Mouse (Mus musculus) midbrain, embryonic 15.5 days (tissue): ENCODE measurements around the gene Slc8a3. TPM values are rescaled to one million over a fixed set of nuclear protein-coding genes. Genes with fewer than 3 reads are reported as not detected.

Experiments
- ATAC-seq: fragments of 200-750 bp; cut with Nextera tagmentation; replicated peaks from 2 replicates; pipeline ENCODE4 v1.8.0; 2017; ENCODE audit warnings: moderate TSS enrichment
- H3K27ac ChIP-seq: fragments of 300-500 bp; sonication (generic); 2 replicates; pipeline ENCODE4 v1.5.1; 2015; ENCODE audit warnings: mild to moderate bottlenecking, inconsistent platforms
- H3K27me3 ChIP-seq: fragments of 300-500 bp; sonication (generic); replicated peaks from 2 replicates; pipeline ENCODE4 v1.6.1; 2015; ENCODE audit warnings: inconsistent platforms
- H3K36me3 ChIP-seq: fragments of 300-500 bp; sonication (generic); replicated peaks from 2 replicates; pipeline ENCODE4 v1.6.1; 2015; ENCODE audit warnings: inconsistent platforms
- H3K4me1 ChIP-seq: fragments of 300-500 bp; sonication (generic); 2 replicates; pipeline ENCODE4 v1.6.1; 2015; ENCODE audit warnings: inconsistent platforms
- H3K4me2 ChIP-seq: fragments of 300-500 bp; sonication (generic); 2 replicates; pipeline ENCODE4 v1.6.1; 2015; ENCODE audit warnings: inconsistent platforms, mild to moderate bottlenecking, moderate library complexity
- H3K4me3 ChIP-seq: fragments of 300-500 bp; sonication (generic); 2 replicates; pipeline ENCODE4 v1.5.1; 2015; ENCODE audit warnings: mild to moderate bottlenecking, inconsistent platforms
- H3K9ac ChIP-seq: fragments of 300-500 bp; sonication (generic); 2 replicates; pipeline ENCODE4 v1.6.1; 2015; ENCODE audit warnings: mild to moderate bottlenecking, inconsistent platforms
- H3K9me3 ChIP-seq: fragments of 300-500 bp; sonication (generic); 2 replicates; pipeline ENCODE4 v1.6.1; 2016; ENCODE audit warnings: inconsistent platforms
- WGBS: fragments of 180-500 bp; shearing (Covaris S2); methylation state at CpG from one replicate; pipeline ENCODE4 v1.1.7; 2015; ENCODE audit warnings: mixed read lengths; 5-methylcytosine and 5-hydroxymethylcytosine counted together
- polyA plus RNA-seq: library from polyadenylated mRNA; unstranded; fragments of >200 nt; fragmentation: Nextera tagmentation; extraction: Ambion mirVana; gene quantifications from 2 replicates; pipeline ENCODE4 v1.2.1, GENCODE M21; 2015

Gene Slc8a3
- polyA plus RNA-seq, 1 experiment from 2014 or later = 9.5 TPM

DNA sequence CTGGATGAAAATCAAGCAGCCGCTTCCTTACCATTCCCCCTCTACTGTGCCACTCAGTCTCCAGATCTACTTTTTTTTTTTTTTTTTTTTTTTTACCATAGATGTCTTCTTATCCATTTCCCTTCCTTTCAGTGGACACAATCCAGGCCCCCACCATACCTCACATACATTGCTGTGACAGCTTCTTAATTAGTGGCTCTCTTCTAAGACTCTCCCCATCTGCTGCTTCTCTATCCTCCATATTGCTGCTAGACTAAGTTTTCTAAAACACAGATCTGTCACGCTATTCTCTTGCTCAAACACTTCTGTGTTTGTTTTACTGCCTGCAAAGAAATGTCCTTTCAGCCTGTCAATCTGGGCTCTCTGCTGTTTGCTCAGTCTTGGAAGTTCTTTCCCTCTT lies 54.9 kb downstream of the Slc8a3 start:
- ATAC-seq = no peak
- no peak overlapping the region for H3K27ac ChIP-seq
- H3K9ac ChIP-seq = no peak overlapping the region
- no peaks in the 10 kb centered on the region for H3K27me3 ChIP-seq
- H3K9me3 ChIP-seq = no peaks in the 10 kb centered on the region
- no peaks in the 10 kb centered on the region for H3K36me3 ChIP-seq
- 46% methylated on average over 2 of the region's 2 CpGs for WGBS
- no peak overlapping the region for H3K4me2 ChIP-seq
- H3K4me3 ChIP-seq = no peak overlapping the region
- peaks cover 10% of the 10 kb centered on the region for H3K4me1 ChIP-seq

DNA sequence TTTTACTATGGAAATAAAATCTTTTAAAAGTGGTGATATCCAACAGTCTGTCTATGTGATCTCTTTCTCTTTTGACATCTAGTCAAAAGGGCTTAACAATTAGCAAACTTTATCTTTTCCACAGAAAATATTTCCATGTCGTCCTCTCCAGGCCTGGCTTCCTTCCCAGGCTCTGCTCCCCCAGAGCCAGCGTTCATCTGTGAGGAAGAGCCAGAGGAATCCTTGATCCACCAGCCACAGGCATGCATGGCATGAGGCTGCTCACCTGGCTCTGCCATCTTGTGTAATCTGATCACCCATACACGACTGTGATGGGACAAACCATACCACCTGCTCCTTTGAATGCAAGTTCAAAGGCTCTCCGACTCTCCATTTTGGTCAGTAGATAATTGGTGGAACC lies 58.4 kb downstream of the Slc8a3 start:
- no peak overlapping the region for H3K27ac ChIP-seq
- no peak overlapping the region for H3K4me3 ChIP-seq
- H3K4me2 ChIP-seq = no peak overlapping the region
- H3K36me3 ChIP-seq = no peaks in the 10 kb centered on the region
- H3K4me1 ChIP-seq = peaks cover 16% of the 10 kb centered on the region
- H3K27me3 ChIP-seq = no peaks in the 10 kb centered on the region
- H3K9me3 ChIP-seq = no peaks in the 10 kb centered on the region
- H3K9ac ChIP-seq = no peak overlapping the region
- ATAC-seq = no peak
- 73% methylated on average over 4 of the region's 4 CpGs for WGBS

DNA sequence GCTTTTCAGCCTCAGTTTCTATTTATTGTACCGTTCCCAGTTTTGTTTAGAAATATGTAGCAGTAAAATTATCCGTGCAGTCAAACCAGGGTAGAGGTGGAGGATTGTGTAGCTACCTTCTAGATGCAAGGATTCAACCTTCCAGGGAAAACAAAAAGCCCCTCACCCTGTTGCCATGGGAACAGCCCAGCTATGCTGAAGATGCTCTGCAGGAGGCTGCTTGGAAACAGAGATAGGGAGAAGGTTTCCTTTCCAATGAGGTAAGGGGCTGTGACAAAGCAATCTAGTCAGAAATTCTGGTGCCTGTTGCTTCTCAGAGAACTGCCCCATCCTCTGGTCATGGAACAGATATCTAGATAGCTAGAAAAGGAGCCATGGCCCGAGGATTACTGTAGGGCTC lies 59.6 kb downstream of the Slc8a3 start:
- H3K9me3 ChIP-seq = no peaks in the 10 kb centered on the region
- no peak overlapping the region for H3K4me3 ChIP-seq
- no peak overlapping the region for H3K4me2 ChIP-seq
- 12% methylated on average over 3 of the region's 3 CpGs for WGBS
- no peaks in the 10 kb centered on the region for H3K36me3 ChIP-seq
- H3K27ac ChIP-seq = peak overlapping the region; percentile 54
- no peak overlapping the region for H3K9ac ChIP-seq
- peak; percentile 88 for ATAC-seq
- H3K4me1 ChIP-seq = peaks cover 16% of the 10 kb centered on the region
- H3K27me3 ChIP-seq = no peaks in the 10 kb centered on the region

DNA sequence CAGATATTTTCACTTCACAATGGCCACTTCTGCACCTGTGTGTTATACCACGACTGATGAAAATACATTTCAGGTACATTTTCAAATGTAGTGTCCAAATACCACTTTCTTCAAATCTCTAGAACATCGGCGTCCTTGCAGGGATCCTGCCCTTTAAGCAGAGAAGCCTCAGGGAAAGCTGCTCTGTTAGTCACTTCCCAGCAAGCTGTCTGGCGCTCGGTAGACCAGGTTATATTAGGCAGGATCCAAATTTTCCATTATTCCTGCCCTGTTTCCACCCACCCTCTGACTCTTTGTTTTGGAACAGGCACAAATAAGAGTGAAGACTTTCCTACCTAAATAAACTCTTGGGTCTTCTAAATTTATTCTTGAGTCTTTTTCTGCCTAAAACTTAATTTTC lies 63.7 kb downstream of the Slc8a3 start:
- no peaks in the 10 kb centered on the region for H3K27me3 ChIP-seq
- 83% methylated on average over 5 of the region's 5 CpGs for whole genome bisulfite sequencing
- H3K4me1 ChIP-seq = peaks cover 16% of the 10 kb centered on the region
- H3K9ac ChIP-seq = no peak overlapping the region
- H3K4me3 ChIP-seq = no peak overlapping the region
- H3K27ac ChIP-seq = no peak overlapping the region
- H3K36me3 ChIP-seq = no peaks in the 10 kb centered on the region
- ATAC-seq = no peak
- H3K4me2 ChIP-seq = no peak overlapping the region
- no peaks in the 10 kb centered on the region for H3K9me3 ChIP-seq

DNA sequence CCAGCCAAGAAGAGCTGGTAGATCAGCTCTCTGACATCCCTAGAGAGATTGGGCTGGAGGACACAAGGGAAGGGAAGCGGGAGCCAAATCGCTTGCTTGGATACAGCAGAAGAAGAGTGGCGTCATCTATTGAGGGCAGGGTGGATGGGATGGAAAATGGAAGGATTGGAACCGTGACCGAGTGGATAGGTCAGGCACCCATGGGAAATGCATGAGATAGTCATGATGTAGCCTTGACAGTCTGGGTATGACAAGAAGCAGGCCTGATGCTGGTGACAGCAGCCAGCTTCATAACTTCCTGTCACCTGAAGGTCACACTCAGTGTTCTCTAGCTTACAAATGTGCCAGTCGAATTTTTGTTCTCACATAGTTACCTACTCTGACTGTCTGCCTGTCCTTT lies 70.2 kb downstream of the Slc8a3 start:
- H3K27ac ChIP-seq = no peak overlapping the region
- no peaks in the 10 kb centered on the region for H3K9me3 ChIP-seq
- no peak for ATAC-seq
- H3K4me1 ChIP-seq = no peaks in the 10 kb centered on the region
- no peak overlapping the region for H3K4me2 ChIP-seq
- no peaks in the 10 kb centered on the region for H3K36me3 ChIP-seq
- H3K9ac ChIP-seq = no peak overlapping the region
- WGBS = 95% methylated on average over 6 of the region's 6 CpGs
- no peak overlapping the region for H3K4me3 ChIP-seq
- H3K27me3 ChIP-seq = no peaks in the 10 kb centered on the region

DNA sequence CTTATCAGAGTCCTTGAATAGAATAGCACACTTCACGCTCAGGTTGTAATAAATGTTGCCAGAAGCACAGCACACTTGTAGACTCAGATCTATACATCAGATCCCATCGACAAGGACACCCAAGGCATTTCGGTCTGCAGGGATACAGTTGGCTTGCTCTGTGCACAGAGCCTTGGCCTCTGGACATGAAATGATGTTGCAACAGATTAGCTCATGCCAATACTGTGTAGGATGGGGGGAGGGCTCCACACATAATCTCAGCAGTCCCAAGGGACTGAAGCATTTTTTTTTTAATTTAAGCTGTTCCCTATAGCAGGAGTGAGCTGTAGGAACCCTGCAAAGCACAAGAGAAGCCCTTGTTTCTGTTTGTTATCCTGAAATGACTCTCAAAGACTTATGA lies 74.8 kb downstream of the Slc8a3 start:
- no peak overlapping the region for H3K4me2 ChIP-seq
- H3K27me3 ChIP-seq = no peaks in the 10 kb centered on the region
- no peaks in the 10 kb centered on the region for H3K36me3 ChIP-seq
- WGBS = 93% methylated on average over 3 of the region's 3 CpGs
- ATAC-seq = no peak
- no peaks in the 10 kb centered on the region for H3K9me3 ChIP-seq
- H3K4me1 ChIP-seq = no peaks in the 10 kb centered on the region
- no peak overlapping the region for H3K27ac ChIP-seq
- H3K4me3 ChIP-seq = no peak overlapping the region
- H3K9ac ChIP-seq = no peak overlapping the region

DNA sequence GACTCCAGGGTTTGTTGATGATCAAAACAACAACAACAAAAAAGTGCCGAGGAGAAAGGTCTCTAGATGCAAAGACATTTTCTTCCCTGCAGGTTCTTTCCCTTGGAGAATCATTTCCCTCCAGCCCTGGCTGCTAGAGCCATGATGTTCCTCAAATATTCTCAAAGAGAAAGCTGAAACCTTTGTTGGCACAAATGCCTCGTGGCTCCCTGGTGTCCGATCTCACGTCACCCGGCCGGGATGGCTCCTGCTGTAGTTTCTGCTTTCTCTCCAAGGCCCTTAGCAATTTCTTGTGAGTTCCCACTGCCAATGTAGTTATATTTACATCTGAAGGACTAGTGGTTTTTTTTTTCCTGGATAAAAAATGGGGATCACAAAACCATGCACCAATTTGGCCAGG lies 87.6 kb downstream of the Slc8a3 start:
- no peaks in the 10 kb centered on the region for H3K36me3 ChIP-seq
- no peak overlapping the region for H3K27ac ChIP-seq
- no peaks in the 10 kb centered on the region for H3K4me1 ChIP-seq
- no peak overlapping the region for H3K4me2 ChIP-seq
- no peak for ATAC-seq
- no peaks in the 10 kb centered on the region for H3K27me3 ChIP-seq
- 73% methylated on average over 6 of the region's 6 CpGs for WGBS
- no peaks in the 10 kb centered on the region for H3K9me3 ChIP-seq
- H3K9ac ChIP-seq = no peak overlapping the region
- H3K4me3 ChIP-seq = no peak overlapping the region

DNA sequence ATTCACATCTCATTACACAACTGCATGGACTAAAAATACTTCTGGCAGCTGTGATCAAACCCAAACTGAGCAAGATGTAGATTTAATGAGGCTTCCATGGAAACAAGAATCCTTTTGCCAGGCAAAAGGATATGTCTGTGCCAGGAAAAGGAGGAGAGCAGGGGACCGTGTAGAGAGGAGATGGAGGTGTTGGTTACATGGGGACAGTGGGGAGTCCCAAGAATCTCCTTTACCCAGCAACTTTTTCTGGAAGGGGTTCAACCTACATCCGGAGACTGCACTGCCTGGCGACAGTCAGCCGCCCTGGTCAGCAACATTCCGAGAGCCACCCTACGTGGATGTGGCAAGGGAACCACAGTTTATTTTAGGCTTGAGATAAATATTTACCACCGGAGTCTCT lies 88.0 kb downstream of the Slc8a3 start:
- Histone ChIP-seq H3K27ac (no peak overlapping the region), H3K4me3 (no peak overlapping the region), H3K27me3 (no peaks in the 10 kb centered on the region), H3K4me1 (no peaks in the 10 kb centered on the region), H3K9me3 (no peaks in the 10 kb centered on the region), H3K9ac (no peak overlapping the region), H3K4me2 (no peak overlapping the region), H3K36me3 (no peaks in the 10 kb centered on the region)
- no peak for ATAC-seq
- WGBS = 87% methylated on average over 7 of the region's 7 CpGs

DNA sequence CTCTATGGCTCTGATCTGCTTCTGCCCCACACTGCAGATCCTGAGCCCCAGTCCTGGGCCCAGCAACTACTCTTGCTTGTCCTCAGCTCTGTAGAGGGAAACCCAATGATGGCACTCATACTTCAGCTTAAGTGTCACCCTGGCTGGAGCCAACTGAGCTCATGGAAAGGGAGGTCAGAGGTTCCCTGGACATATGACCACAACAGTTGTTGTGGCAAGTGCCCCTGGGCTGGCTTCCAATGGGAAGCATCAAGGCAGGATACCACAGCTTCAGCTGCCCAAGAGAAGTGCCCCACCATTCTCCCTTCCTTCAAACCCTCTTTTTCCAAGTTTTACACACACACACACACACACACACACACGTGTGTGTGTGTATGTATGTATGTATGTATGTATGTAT lies 88.5 kb downstream of the Slc8a3 start:
- Histone ChIP-seq H3K36me3 (no peaks in the 10 kb centered on the region), H3K27me3 (no peaks in the 10 kb centered on the region), H3K27ac (no peak overlapping the region), H3K9me3 (no peaks in the 10 kb centered on the region), H3K4me2 (no peak overlapping the region), H3K4me3 (no peak overlapping the region), H3K4me1 (no peaks in the 10 kb centered on the region), H3K9ac (no peak overlapping the region)
- WGBS = 50% methylated on average over 1 of the region's 1 CpGs
- ATAC-seq = no peak

DNA sequence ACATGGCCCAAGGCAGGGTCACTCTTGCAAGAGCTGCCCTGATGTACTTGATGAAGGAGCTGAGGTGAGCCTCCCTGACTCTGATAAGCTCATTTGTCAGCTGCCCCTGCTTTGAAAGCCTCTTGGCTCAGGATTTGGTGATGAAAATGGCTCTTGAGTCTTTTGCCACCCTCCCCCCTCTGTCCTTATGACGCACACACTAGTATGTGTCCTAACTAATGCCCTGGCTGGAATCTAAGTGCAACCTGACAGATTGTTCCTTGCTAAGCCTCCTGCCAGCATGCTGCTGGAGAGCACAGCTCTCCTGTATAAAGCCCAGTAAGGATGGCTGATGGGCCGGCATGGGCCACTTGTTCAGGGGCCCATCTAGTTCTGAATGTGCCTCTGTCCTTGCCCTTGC lies 91.3 kb downstream of the Slc8a3 start:
- Histone ChIP-seq H3K9me3 (no peaks in the 10 kb centered on the region), H3K27me3 (no peaks in the 10 kb centered on the region), H3K36me3 (no peaks in the 10 kb centered on the region), H3K4me2 (no peak overlapping the region), H3K27ac (no peak overlapping the region), H3K9ac (no peak overlapping the region), H3K4me1 (no peaks in the 10 kb centered on the region), H3K4me3 (no peak overlapping the region)
- no peak for ATAC-seq
- WGBS = 76% methylated on average over 2 of the region's 2 CpGs

DNA sequence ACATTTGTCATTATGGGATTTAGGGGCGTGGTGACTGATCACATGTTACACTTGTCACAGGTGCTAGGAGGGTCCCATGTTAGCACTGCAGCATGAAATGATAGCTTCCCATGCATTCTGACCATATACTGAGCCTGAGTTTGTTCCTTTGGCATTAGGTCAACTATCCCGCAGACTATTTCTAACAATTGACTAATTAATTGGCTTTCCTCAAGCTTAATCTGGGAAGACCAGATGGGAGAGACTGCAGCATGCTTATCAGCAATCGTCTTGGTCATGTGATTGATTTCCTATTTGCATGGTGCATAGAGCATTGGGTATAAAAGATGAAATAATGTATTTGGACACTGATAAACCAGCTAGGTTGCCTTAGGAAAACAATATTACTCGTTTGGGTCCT lies 91.9 kb downstream of the Slc8a3 start:
- H3K4me3 ChIP-seq = no peak overlapping the region
- H3K36me3 ChIP-seq = no peaks in the 10 kb centered on the region
- WGBS = 79% methylated on average over 4 of the region's 4 CpGs
- no peaks in the 10 kb centered on the region for H3K4me1 ChIP-seq
- no peaks in the 10 kb centered on the region for H3K27me3 ChIP-seq
- H3K27ac ChIP-seq = no peak overlapping the region
- no peak for ATAC-seq
- H3K9ac ChIP-seq = no peak overlapping the region
- H3K9me3 ChIP-seq = no peaks in the 10 kb centered on the region
- no peak overlapping the region for H3K4me2 ChIP-seq

DNA sequence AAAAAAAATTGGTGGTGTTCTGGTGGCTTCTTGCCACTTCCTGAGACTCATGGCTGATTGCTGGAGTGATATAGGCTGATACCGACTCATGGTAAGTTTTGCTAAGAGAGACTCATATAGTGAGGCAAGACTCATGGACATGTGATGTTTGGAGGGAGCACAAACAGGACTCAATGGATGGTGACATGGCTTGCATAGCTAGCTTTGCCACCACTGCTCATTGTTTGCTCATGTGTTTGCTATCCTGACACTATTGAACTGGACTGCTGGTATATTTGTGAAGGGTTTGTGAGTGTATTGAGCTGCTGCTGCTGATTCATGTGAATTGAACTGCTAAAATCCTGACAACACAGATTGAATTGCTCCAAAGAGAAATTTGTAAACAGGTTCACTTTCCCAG lies 95.8 kb downstream of the Slc8a3 start:
- Histone ChIP-seq H3K27me3 (no peaks in the 10 kb centered on the region), H3K9ac (no peak overlapping the region), H3K27ac (no peak overlapping the region), H3K36me3 (no peaks in the 10 kb centered on the region), H3K4me1 (no peaks in the 10 kb centered on the region), H3K4me2 (no peak overlapping the region), H3K9me3 (no peaks in the 10 kb centered on the region), H3K4me3 (no peak overlapping the region)
- ATAC-seq = no peak
- 92% methylated on average over 1 of the region's 1 CpGs for WGBS

DNA sequence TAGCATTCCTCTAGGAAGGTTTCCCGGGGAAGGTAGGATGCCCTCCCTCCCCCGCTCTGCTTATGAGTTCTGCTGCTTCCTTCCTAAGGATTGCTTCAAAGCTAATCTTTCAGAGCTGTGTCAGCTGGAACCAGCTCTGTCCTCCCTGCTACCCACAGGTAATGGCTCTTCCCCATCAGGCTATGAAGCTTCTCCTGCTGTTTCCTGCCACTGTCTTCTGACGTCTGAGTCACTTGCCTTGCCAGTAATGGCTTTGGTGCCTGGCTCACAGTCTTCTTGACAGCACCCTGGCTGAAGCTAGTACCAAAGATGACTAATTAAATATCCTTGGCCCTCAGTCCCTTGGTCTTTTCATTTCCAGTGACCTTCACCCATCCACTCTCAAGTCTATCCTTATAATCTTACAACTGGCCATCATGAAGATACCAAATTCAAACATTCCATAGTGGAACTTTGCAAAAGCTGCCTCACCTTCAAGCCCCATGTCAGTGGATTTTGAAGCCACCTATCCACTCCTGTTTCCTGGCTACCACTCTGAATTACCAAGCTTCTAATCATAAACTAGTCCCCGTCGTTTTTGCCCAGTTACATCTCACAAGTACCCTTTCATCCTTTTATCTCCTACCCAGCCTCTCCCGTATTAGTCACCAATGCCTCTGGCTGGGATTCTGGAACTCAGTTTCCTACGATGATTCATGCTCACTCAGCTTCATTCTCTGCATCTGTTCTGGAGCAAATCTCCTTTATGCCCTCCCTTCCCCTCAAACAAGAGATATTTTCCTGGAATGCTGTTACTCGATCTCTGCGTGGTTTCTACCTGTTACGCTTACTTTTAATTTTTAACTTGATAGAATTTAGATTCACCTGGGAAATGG lies 97.3 kb downstream of the Slc8a3 start:
- H3K4me3 ChIP-seq = no peak overlapping the region
- no peaks in the 10 kb centered on the region for H3K27me3 ChIP-seq
- H3K27ac ChIP-seq = no peak overlapping the region
- H3K4me1 ChIP-seq = no peaks in the 10 kb centered on the region
- no peak overlapping the region for H3K9ac ChIP-seq
- H3K4me2 ChIP-seq = no peak overlapping the region
- WGBS = 87% methylated on average over 10 of the region's 10 CpGs
- H3K9me3 ChIP-seq = no peaks in the 10 kb centered on the region
- ATAC-seq = no peak
- H3K36me3 ChIP-seq = no peaks in the 10 kb centered on the region
